Mouse (Mus musculus): ENCODE data around the gene Plb1. TPM values are rescaled to one million over a fixed set of nuclear protein-coding genes. Genes with fewer than 3 reads are reported as not detected.

Plb1 gene
- polyA plus RNA-seq, 1 experiment from 2014 or later = 0.15 TPM

- Histone ChIP-seq H3K36me3 (ENCODE audit: control insufficient read depth, insufficient read depth, low read length) (no peaks in the 10 kb centered on the region), H3K27me3 (ENCODE audit: control insufficient read depth, insufficient read depth, low read length) (no peaks in the 10 kb centered on the region), H3K9me3 (ENCODE audit: control insufficient read depth, low read length) (no peaks in the 10 kb centered on the region), H3K4me2 (ENCODE audit: low read depth) (no peak overlapping the region), H3K4me3 (ENCODE audit: low read depth, low read length) (no peak overlapping the region), H3K27ac (ENCODE audit: low read depth, low read length) (no peak overlapping the region), H3K4me1 (ENCODE audit: control insufficient read depth, insufficient read depth, low read length) (no peaks in the 10 kb centered on the region), H3K9ac (ENCODE audit: low read length) (no peak overlapping the region)
- ATAC-seq (ENCODE audit: insufficient read depth, low FRiP score, low TSS enrichment) (no peak), DNase-seq (ENCODE audit: low spot score) (no peak)
- WGBS = 75% methylated on average over 4 of the region's 4 CpGs
Measured at GRCm38 (mm10) chr5:32332591-32332990, 100.1 kb downstream of the Plb1 start.

DNA sequence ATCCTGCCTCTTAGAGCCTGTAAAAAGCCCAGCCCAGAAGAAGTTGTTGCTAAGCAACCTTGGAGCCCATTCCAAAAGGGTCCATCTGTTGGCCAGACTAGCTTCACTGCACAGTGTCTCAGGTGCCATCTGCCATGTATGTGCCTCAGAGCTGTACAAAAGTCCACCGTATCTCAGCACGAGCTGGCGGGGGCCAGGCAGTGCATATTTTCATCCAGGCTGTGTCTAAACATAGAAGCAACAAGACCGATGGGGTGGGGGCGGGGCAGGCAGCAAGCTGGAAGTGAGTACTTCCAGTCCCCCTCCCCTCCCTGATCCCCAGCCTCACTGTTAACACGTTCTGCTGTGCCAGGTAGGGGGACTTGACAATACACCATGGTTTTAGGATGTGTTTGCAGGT lies 102.7 kb downstream of the Plb1 start:
- Histone ChIP-seq H3K4me1 (ENCODE audit: control insufficient read depth, insufficient read depth, low read length) (no peaks in the 10 kb centered on the region), H3K9me3 (ENCODE audit: control insufficient read depth, low read length) (no peaks in the 10 kb centered on the region), H3K36me3 (ENCODE audit: control insufficient read depth, insufficient read depth, low read length) (no peaks in the 10 kb centered on the region), H3K27me3 (ENCODE audit: control insufficient read depth, insufficient read depth, low read length) (no peaks in the 10 kb centered on the region), H3K9ac (ENCODE audit: low read length) (no peak overlapping the region), H3K4me3 (ENCODE audit: low read depth, low read length) (no peak overlapping the region), H3K4me2 (ENCODE audit: low read depth) (no peak overlapping the region), H3K27ac (ENCODE audit: low read depth, low read length) (no peak overlapping the region)
- DNase-seq (ENCODE audit: low spot score) = peak; percentile 26
- 55% methylated on average over 5 of the region's 6 CpGs for WGBS
- no peak for ATAC-seq (ENCODE audit: insufficient read depth, low FRiP score, low TSS enrichment)

GRCm38 (mm10) chr5:32336092-32336491 lies 103.6 kb downstream of the Plb1 start:
- no peak for ATAC-seq (ENCODE audit: insufficient read depth, low FRiP score, low TSS enrichment)
- Histone ChIP-seq H3K4me2 (ENCODE audit: low read depth) (no peak overlapping the region), H3K9ac (ENCODE audit: low read length) (no peak overlapping the region), H3K4me1 (ENCODE audit: control insufficient read depth, insufficient read depth, low read length) (no peaks in the 10 kb centered on the region), H3K36me3 (ENCODE audit: control insufficient read depth, insufficient read depth, low read length) (no peaks in the 10 kb centered on the region), H3K27ac (ENCODE audit: low read depth, low read length) (no peak overlapping the region), H3K4me3 (ENCODE audit: low read depth, low read length) (no peak overlapping the region), H3K9me3 (ENCODE audit: control insufficient read depth, low read length) (no peaks in the 10 kb centered on the region), H3K27me3 (ENCODE audit: control insufficient read depth, insufficient read depth, low read length) (no peaks in the 10 kb centered on the region)
- no peak for DNase-seq (ENCODE audit: low spot score)
- 74% methylated on average over 5 of the region's 5 CpGs for WGBS

GRCm38 (mm10) chr5:32337336-32337735 lies 104.8 kb downstream of the Plb1 start:
- WGBS = 87% methylated on average over 1 of the region's 1 CpGs
- no peak overlapping the region for H3K4me3 ChIP-seq (ENCODE audit: low read depth, low read length)
- no peak overlapping the region for H3K27ac ChIP-seq (ENCODE audit: low read depth, low read length)
- DNase-seq (ENCODE audit: low spot score) (no peak), ATAC-seq (ENCODE audit: insufficient read depth, low FRiP score, low TSS enrichment) (no peak)
- H3K9ac ChIP-seq (ENCODE audit: low read length) = no peak overlapping the region
- no peaks in the 10 kb centered on the region for H3K4me1 ChIP-seq (ENCODE audit: control insufficient read depth, insufficient read depth, low read length)
- no peaks in the 10 kb centered on the region for H3K36me3 ChIP-seq (ENCODE audit: control insufficient read depth, insufficient read depth, low read length)
- no peaks in the 10 kb centered on the region for H3K9me3 ChIP-seq (ENCODE audit: control insufficient read depth, low read length)
- no peak overlapping the region for H3K4me2 ChIP-seq (ENCODE audit: low read depth)
- no peaks in the 10 kb centered on the region for H3K27me3 ChIP-seq (ENCODE audit: control insufficient read depth, insufficient read depth, low read length)

GRCm38 (mm10) chr5:32338339-32338738 lies 105.8 kb downstream of the Plb1 start:
- H3K9ac ChIP-seq (ENCODE audit: low read length) = no peak overlapping the region
- H3K4me2 ChIP-seq (ENCODE audit: low read depth) = no peak overlapping the region
- H3K27ac ChIP-seq (ENCODE audit: low read depth, low read length) = no peak overlapping the region
- no peak for DNase-seq (ENCODE audit: low spot score)
- no peaks in the 10 kb centered on the region for H3K36me3 ChIP-seq (ENCODE audit: control insufficient read depth, insufficient read depth, low read length)
- WGBS = 68% methylated on average over 2 of the region's 2 CpGs
- no peak for ATAC-seq (ENCODE audit: insufficient read depth, low FRiP score, low TSS enrichment)
- no peaks in the 10 kb centered on the region for H3K4me1 ChIP-seq (ENCODE audit: control insufficient read depth, insufficient read depth, low read length)
- no peak overlapping the region for H3K4me3 ChIP-seq (ENCODE audit: low read depth, low read length)
- H3K9me3 ChIP-seq (ENCODE audit: control insufficient read depth, low read length) = no peaks in the 10 kb centered on the region
- H3K27me3 ChIP-seq (ENCODE audit: control insufficient read depth, insufficient read depth, low read length) = no peaks in the 10 kb centered on the region

DNA sequence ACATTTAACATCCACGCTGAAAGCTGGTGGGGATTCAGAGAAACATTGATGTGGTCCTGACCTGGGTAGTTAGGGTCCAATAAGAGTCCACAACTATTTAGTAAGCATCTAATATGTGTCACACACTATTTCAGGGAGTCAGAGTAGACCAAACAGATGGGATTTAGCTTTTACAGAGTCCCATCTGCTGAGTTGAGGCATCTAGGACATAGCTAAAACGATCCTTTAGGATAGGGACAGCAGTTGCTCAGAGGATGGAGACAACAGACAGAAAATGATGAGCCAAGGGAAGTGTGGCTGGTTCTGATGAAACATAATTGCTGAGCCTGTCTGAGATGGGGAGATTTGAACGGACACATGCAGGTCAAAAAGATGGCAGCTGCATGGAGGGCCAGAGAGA lies 106.3 kb downstream of the Plb1 start:
- Histone ChIP-seq H3K9me3 (ENCODE audit: control insufficient read depth, low read length) (no peaks in the 10 kb centered on the region), H3K27me3 (ENCODE audit: control insufficient read depth, insufficient read depth, low read length) (no peaks in the 10 kb centered on the region), H3K36me3 (ENCODE audit: control insufficient read depth, insufficient read depth, low read length) (no peaks in the 10 kb centered on the region), H3K4me3 (ENCODE audit: low read depth, low read length) (no peak overlapping the region), H3K4me1 (ENCODE audit: control insufficient read depth, insufficient read depth, low read length) (no peaks in the 10 kb centered on the region), H3K9ac (ENCODE audit: low read length) (no peak overlapping the region), H3K27ac (ENCODE audit: low read depth, low read length) (no peak overlapping the region), H3K4me2 (ENCODE audit: low read depth) (no peak overlapping the region)
- ATAC-seq (ENCODE audit: insufficient read depth, low FRiP score, low TSS enrichment) (no peak), DNase-seq (ENCODE audit: low spot score) (no peak)
- WGBS = 79% methylated on average over 3 of the region's 3 CpGs

GRCm38 (mm10) chr5:32340246-32340645 lies 107.7 kb downstream of the Plb1 start:
- Histone ChIP-seq H3K36me3 (ENCODE audit: control insufficient read depth, insufficient read depth, low read length) (no peaks in the 10 kb centered on the region), H3K27me3 (ENCODE audit: control insufficient read depth, insufficient read depth, low read length) (no peaks in the 10 kb centered on the region), H3K9me3 (ENCODE audit: control insufficient read depth, low read length) (no peaks in the 10 kb centered on the region), H3K4me3 (ENCODE audit: low read depth, low read length) (no peak overlapping the region), H3K4me2 (ENCODE audit: low read depth) (no peak overlapping the region), H3K27ac (ENCODE audit: low read depth, low read length) (no peak overlapping the region), H3K4me1 (ENCODE audit: control insufficient read depth, insufficient read depth, low read length) (no peaks in the 10 kb centered on the region), H3K9ac (ENCODE audit: low read length) (no peak overlapping the region)
- 78% methylated on average over 1 of the region's 1 CpGs for WGBS
- no peak for DNase-seq (ENCODE audit: low spot score)
- ATAC-seq (ENCODE audit: insufficient read depth, low FRiP score, low TSS enrichment) = no peak

- Histone ChIP-seq H3K27me3 (ENCODE audit: control insufficient read depth, insufficient read depth, low read length) (no peaks in the 10 kb centered on the region), H3K4me3 (ENCODE audit: low read depth, low read length) (no peak overlapping the region), H3K27ac (ENCODE audit: low read depth, low read length) (no peak overlapping the region), H3K9ac (ENCODE audit: low read length) (no peak overlapping the region), H3K36me3 (ENCODE audit: control insufficient read depth, insufficient read depth, low read length) (no peaks in the 10 kb centered on the region), H3K4me2 (ENCODE audit: low read depth) (no peak overlapping the region), H3K9me3 (ENCODE audit: control insufficient read depth, low read length) (no peaks in the 10 kb centered on the region), H3K4me1 (ENCODE audit: control insufficient read depth, insufficient read depth, low read length) (no peaks in the 10 kb centered on the region)
- WGBS = 72% methylated on average over 5 of the region's 5 CpGs
- DNase-seq (ENCODE audit: low spot score) (no peak), ATAC-seq (ENCODE audit: insufficient read depth, low FRiP score, low TSS enrichment) (no peak)
Measured at GRCm38 (mm10) chr5:32342711-32343285, 110.3 kb downstream of the Plb1 start.

DNA sequence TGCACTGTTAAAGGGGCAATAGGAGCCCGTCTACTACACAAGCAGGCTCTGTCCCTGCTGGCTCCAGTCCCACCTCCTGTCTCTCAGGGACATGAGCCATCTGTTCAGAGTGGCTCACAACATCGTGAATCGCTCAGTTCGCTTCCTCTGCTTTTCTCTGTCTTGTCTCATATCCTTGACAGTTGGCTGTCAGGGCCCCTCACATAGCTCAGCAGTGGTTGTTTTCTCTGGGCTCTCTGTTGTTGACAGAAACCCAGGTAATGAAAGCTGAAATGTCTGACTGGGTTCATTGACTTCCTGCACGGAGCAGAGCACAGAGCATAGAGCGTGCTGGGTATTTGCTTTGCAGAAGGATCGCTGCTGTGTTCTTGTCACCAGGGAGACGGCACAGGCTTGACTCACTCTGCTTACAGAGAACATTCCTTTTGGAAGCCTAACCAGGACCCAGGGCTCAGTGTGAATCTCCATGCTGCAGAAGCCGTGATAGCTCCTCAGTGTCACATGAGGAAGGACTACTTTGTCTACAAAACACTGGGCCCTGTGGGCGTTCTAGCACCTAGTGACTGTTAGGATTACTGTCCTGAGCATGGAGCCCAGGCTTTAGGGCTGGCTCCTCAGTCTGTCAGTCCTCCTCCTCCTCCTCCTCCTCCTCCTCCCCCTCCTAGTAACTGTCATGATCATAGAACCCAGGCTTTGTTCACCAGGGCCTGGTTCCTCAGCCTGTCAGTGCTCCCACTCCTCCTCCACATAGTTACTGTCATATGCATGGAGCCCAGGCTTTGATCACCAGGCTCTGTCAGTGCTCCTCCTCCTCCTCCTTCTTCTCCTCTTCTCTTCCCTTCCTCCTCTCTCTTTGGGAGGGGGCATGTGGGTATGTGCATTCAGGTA lies 113.8 kb downstream of the Plb1 start:
- H3K4me3 ChIP-seq (ENCODE audit: low read depth, low read length) = no peak overlapping the region
- 46% methylated on average over 10 of the region's 10 CpGs for WGBS
- no peaks in the 10 kb centered on the region for H3K36me3 ChIP-seq (ENCODE audit: control insufficient read depth, insufficient read depth, low read length)
- no peaks in the 10 kb centered on the region for H3K27me3 ChIP-seq (ENCODE audit: control insufficient read depth, insufficient read depth, low read length)
- ATAC-seq (ENCODE audit: insufficient read depth, low FRiP score, low TSS enrichment) (no peak), DNase-seq (ENCODE audit: low spot score) (peak; percentile 42)
- no peaks in the 10 kb centered on the region for H3K9me3 ChIP-seq (ENCODE audit: control insufficient read depth, low read length)
- H3K9ac ChIP-seq (ENCODE audit: low read length) = no peak overlapping the region
- no peak overlapping the region for H3K27ac ChIP-seq (ENCODE audit: low read depth, low read length)
- H3K4me2 ChIP-seq (ENCODE audit: low read depth) = no peak overlapping the region
- H3K4me1 ChIP-seq (ENCODE audit: control insufficient read depth, insufficient read depth, low read length) = no peaks in the 10 kb centered on the region
